Mouse (Mus musculus) forebrain, embryonic 10.5 days (tissue): Measurements from ENCODE around the gene Bmpr1a. TPM values are rescaled to one million over a fixed set of nuclear protein-coding genes. Genes with fewer than 3 reads are reported as not detected.
A peak's percentile ranks its signal among the peaks of the same experiment; 100 is the strongest.

Experiments used
- DNase-seq: peaks from one replicate; pipeline ENCODE4 v3.0.0-alpha.2; 2017; ENCODE audit warnings: low spot score; ENCODE audit errors: extremely low spot score
- H3K27ac ChIP-seq: fragments of 300-500 bp; sonication (generic); 2 replicates; pipeline ENCODE4 v1.5.1; 2016; ENCODE audit warnings: mild to moderate bottlenecking
- H3K27me3 ChIP-seq: fragments of 300-500 bp; sonication (generic); 2 replicates; pipeline ENCODE4 v1.6.1; 2016; ENCODE audit warnings: mild to moderate bottlenecking; ENCODE audit not compliant: poor library complexity, severe bottlenecking
- H3K36me3 ChIP-seq: fragments of 300-500 bp; sonication (generic); replicated peaks from 2 replicates; pipeline ENCODE4 v1.6.1; 2016; ENCODE audit warnings: mild to moderate bottlenecking, moderate library complexity
- H3K4me1 ChIP-seq: fragments of 300-500 bp; sonication (generic); 2 replicates; pipeline ENCODE4 v1.6.1; 2016
- H3K4me3 ChIP-seq: fragments of 300-500 bp; sonication (generic); 2 replicates; pipeline ENCODE4 v1.5.1; 2016; ENCODE audit warnings: mild to moderate bottlenecking, moderate library complexity
- H3K9me3 ChIP-seq: fragments of 300-500 bp; sonication (generic); 2 replicates; pipeline ENCODE4 v1.6.1; 2016; ENCODE audit warnings: mild to moderate bottlenecking, moderate library complexity
- WGBS: fragments of 180-500 bp; shearing (Covaris S2); methylation state at CpG from one replicate; pipeline ENCODE4 v1.1.7; 2016; 5-methylcytosine and 5-hydroxymethylcytosine counted together
- polyA plus RNA-seq: library from polyadenylated mRNA; unstranded; fragments of >200 nt; fragmentation: Nextera tagmentation; extraction: Ambion mirVana; gene quantifications from 2 replicates; pipeline ENCODE4 v1.2.1, GENCODE M21; 2016

Gene Bmpr1a
- polyA plus RNA-seq, 1 experiment from 2014 or later = 44.5 TPM

GRCm38 (mm10) chr14:34471591-34471990 is 31.6 kb downstream of the Bmpr1a start:
- no peak overlapping the region for H3K27ac ChIP-seq
- no peaks in the 10 kb centered on the region for H3K27me3 ChIP-seq
- H3K36me3 ChIP-seq = no peaks in the 10 kb centered on the region
- H3K4me1 ChIP-seq = 0 out of 2 replicates have a peak, but pooled peaks cover 3% of the 10 kb centered on the region
- no peaks in the 10 kb centered on the region for H3K9me3 ChIP-seq
- no peak overlapping the region for H3K4me3 ChIP-seq
- DNase-seq = no peak

- 79% methylated on average over 3 of the region's 3 CpGs for WGBS
- Histone ChIP-seq H3K4me1 (no peaks in the 10 kb centered on the region), H3K27ac (no peak overlapping the region), H3K36me3 (no peaks in the 10 kb centered on the region), H3K9me3 (no peaks in the 10 kb centered on the region), H3K4me3 (no peak overlapping the region), H3K27me3 (no peaks in the 10 kb centered on the region)
- no peak for DNase-seq
Measured at GRCm38 (mm10) chr14:34466291-34466690, 36.9 kb downstream of the Bmpr1a start.

DNA sequence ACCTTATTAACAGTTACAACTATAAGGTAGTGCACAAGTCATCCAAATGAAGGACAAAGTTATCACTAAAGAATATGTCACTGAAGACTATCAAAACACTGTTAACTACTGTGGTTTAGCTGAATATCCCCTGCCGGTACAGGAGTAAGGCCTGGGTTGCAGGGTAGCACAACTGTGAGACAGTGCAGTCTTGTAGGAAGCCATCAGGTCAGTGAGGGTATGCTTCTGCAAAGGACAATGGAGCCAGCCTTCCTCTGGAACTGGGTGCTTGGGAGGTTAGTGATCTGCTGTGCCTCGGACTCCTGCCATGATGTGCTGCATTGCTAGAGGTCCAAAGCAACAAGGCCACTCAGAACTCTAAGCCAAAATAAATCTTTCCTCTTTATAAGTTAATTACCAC is 43.8 kb downstream of the Bmpr1a start:
- Histone ChIP-seq H3K27ac (no peak overlapping the region), H3K27me3 (no peaks in the 10 kb centered on the region), H3K9me3 (no peaks in the 10 kb centered on the region), H3K4me3 (no peak overlapping the region), H3K36me3 (peaks cover 56% of the 10 kb centered on the region), H3K4me1 (peaks cover 6% of the 10 kb centered on the region)
- WGBS = 90% methylated on average over 2 of the region's 2 CpGs
- no peak for DNase-seq

DNA sequence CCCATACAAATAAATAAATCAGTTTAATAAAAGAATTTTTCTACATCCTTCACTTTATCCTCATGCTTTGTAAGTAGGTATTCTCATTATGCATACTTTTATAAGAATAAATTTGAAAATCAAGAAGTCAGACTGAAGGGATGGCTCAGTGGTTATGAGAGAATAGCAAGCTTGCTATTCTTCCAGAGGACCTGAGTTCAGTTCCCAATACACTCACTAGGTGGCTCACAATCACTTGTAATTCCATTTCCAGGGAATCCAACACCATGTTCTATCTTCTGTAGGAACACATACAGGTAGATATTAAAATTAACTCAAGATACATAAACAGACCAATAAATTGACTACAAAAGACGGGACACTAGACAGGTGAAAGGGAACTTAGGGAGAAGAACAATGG is 44.3 kb downstream of the Bmpr1a start:
- no peak for DNase-seq
- Histone ChIP-seq H3K4me3 (no peak overlapping the region), H3K9me3 (no peaks in the 10 kb centered on the region), H3K27ac (no peak overlapping the region), H3K4me1 (peaks cover 11% of the 10 kb centered on the region), H3K36me3 (peaks cover 56% of the 10 kb centered on the region), H3K27me3 (no peaks in the 10 kb centered on the region)
- WGBS = 92% methylated on average over 1 of the region's 1 CpGs

DNA sequence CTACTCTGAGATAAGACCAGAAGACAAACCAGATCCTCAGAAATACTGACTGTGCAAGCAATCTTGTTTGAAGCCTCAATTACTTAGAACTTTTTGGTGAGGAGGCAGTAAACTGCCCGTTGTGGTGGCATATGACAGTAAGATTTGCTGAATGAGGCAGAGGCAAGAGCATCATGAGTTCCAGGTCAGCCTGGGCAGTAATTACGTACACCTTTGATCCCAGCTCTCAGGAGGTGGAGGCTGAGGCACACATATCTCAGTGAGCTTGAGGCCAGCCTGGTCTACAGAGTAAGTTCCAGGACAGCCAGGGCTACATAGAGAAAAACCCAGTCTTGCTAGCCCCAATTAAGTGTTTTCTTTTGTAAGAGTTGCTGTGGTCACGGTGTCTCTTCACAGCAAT is 48.9 kb downstream of the Bmpr1a start:
- peaks cover 58% of the 10 kb centered on the region for H3K36me3 ChIP-seq
- DNase-seq = no peak

GRCm38 (mm10) chr14:34453648-34454047 is 49.5 kb downstream of the Bmpr1a start:
- H3K4me1 ChIP-seq = peaks cover 31% of the 10 kb centered on the region
- WGBS = 17% methylated on average over 6 of the region's 6 CpGs
- no peaks in the 10 kb centered on the region for H3K9me3 ChIP-seq
- peak overlapping the region; percentile 36 for H3K27ac ChIP-seq
- peaks cover 61% of the 10 kb centered on the region for H3K36me3 ChIP-seq
- peak overlapping the region; percentile 13; the same call in 1 of the 2 replicates for H3K4me3 ChIP-seq
- H3K27me3 ChIP-seq = no peaks in the 10 kb centered on the region
- DNase-seq = peak; percentile 31

More for the DNA sequence above, 48.9 kb downstream of the Bmpr1a start:
- Histone ChIP-seq H3K9me3 (no peaks in the 10 kb centered on the region), H3K27me3 (no peaks in the 10 kb centered on the region), H3K27ac (peak overlapping the region; percentile 36), H3K4me1 (peaks cover 31% of the 10 kb centered on the region), H3K4me3 (no peak overlapping the region)
- WGBS = 62% methylated on average over 3 of the region's 3 CpGs

DNA sequence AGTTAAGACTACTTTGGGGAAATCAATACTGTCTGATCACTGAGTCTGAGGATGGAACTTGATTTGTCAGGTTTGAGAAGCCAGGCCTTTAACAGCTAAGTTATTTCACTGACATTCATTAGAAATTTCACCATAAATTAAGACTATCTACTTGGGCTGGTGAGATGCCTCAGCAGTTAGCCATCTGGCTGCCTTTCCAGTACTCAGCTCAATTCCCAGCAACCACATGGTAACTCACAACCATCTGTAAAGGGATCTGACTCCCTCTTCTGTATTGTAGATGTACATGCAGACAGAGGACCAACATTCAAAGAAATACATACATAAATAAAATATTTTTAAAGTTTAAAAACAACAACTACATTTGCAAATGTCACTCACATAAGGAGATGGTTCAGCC is 51.3 kb downstream of the Bmpr1a start:
- H3K9me3 ChIP-seq = no peaks in the 10 kb centered on the region
- no peak overlapping the region for H3K4me3 ChIP-seq
- no peaks in the 10 kb centered on the region for H3K27me3 ChIP-seq
- no peak overlapping the region for H3K27ac ChIP-seq
- H3K4me1 ChIP-seq = peaks cover 31% of the 10 kb centered on the region
- H3K36me3 ChIP-seq = peaks cover 62% of the 10 kb centered on the region
- DNase-seq = no peak

DNA sequence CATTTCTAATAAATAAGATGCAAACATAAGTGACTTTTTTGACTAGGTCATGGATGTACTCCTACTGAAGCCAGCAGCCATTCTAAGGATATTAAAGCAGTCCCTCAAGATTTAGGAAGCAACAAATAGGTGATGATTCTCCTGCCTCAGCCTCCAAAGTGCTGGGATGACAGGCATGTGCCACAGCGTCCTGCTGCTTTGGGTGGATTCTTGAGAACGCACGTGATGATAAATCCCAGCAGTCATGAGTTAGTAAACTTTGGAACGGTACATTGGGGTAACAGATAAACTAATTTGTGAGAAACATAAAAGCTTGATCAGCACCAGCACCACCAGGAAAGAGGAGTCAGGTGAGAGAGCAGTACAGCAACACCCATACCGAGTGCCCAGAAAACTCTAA is 52.7 kb downstream of the Bmpr1a start:
- no peak for DNase-seq
- H3K27ac ChIP-seq = no peak overlapping the region
- no peaks in the 10 kb centered on the region for H3K27me3 ChIP-seq
- H3K4me1 ChIP-seq = peaks cover 31% of the 10 kb centered on the region
- H3K9me3 ChIP-seq = no peaks in the 10 kb centered on the region
- no peak overlapping the region for H3K4me3 ChIP-seq
- H3K36me3 ChIP-seq = peaks cover 62% of the 10 kb centered on the region
- 98% methylated on average over 5 of the region's 5 CpGs for WGBS

DNA sequence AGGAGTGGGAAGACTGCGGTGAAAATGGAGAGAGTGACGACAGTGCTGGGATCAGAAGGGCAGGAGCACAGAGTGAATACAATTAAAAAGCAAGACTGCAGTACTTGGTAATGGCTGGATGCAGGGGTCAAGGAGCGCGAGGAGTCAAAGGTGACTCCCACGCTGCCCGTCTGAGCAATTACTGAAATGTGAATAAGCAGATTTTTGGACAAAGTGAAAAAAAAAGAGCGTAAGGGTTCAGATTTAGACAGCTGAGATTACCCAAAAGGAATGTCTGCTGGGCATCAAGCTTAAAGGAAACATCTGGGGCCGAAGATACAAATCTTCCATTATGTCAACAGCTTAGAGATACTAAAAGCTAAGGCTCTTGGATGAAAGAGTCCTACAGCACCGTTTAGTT is 53.3 kb downstream of the Bmpr1a start:
- H3K9me3 ChIP-seq = no peaks in the 10 kb centered on the region
- H3K4me1 ChIP-seq = peaks cover 29% of the 10 kb centered on the region
- no peak overlapping the region for H3K27ac ChIP-seq
- no peak overlapping the region for H3K4me3 ChIP-seq
- H3K27me3 ChIP-seq = no peaks in the 10 kb centered on the region
- H3K36me3 ChIP-seq = peaks cover 62% of the 10 kb centered on the region
- 68% methylated on average over 9 of the region's 9 CpGs for WGBS
- no peak for DNase-seq

DNA sequence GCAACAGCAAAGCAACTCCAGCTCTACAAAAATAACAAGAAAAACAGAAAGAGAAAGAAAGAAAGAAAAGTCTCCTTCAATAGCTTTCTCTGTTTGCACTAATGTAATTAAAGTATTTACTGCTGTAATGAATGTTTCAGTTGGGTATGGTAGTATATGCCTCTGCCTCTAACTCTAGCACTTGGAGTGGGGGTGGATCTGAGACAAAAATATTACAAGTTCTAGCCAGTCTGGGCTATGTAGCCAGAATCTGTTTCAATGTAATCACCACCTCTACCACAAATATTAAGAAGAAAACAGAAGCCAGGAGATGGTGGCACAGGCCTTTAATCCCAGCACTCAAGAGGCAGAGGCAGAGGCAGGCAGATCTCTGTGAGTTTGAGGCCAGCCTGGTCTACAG is 54.7 kb downstream of the Bmpr1a start:
- H3K4me3 ChIP-seq = no peak overlapping the region
- H3K27me3 ChIP-seq = no peaks in the 10 kb centered on the region
- DNase-seq = no peak
- no peaks in the 10 kb centered on the region for H3K9me3 ChIP-seq
- peaks cover 72% of the 10 kb centered on the region for H3K36me3 ChIP-seq
- peaks cover 15% of the 10 kb centered on the region for H3K4me1 ChIP-seq
- H3K27ac ChIP-seq = no peak overlapping the region

GRCm38 (mm10) chr14:34447659-34448058 is 55.5 kb downstream of the Bmpr1a start:
- no peak for DNase-seq
- 96% methylated on average over 4 of the region's 4 CpGs for WGBS
- Histone ChIP-seq H3K27ac (no peak overlapping the region), H3K27me3 (no peaks in the 10 kb centered on the region), H3K4me1 (peaks cover 8% of the 10 kb centered on the region), H3K4me3 (no peak overlapping the region), H3K9me3 (no peaks in the 10 kb centered on the region), H3K36me3 (peaks cover 79% of the 10 kb centered on the region)

- DNase-seq = no peak
- H3K4me3 ChIP-seq = no peak overlapping the region
- no peaks in the 10 kb centered on the region for H3K27me3 ChIP-seq
- H3K36me3 ChIP-seq = peaks cover 90% of the 10 kb centered on the region
- peaks cover 8% of the 10 kb centered on the region for H3K4me1 ChIP-seq
- no peaks in the 10 kb centered on the region for H3K9me3 ChIP-seq
- no peak overlapping the region for H3K27ac ChIP-seq
- WGBS = 96% methylated on average over 6 of the region's 6 CpGs
Measured at GRCm38 (mm10) chr14:34446624-34447023, 56.5 kb downstream of the Bmpr1a start.

- H3K4me1 ChIP-seq = peaks cover 8% of the 10 kb centered on the region
- no peaks in the 10 kb centered on the region for H3K9me3 ChIP-seq
- H3K4me3 ChIP-seq = no peak overlapping the region
- H3K36me3 ChIP-seq = peaks cover 99% of the 10 kb centered on the region
- WGBS = 92% methylated on average over 3 of the region's 3 CpGs
- no peak overlapping the region for H3K27ac ChIP-seq
- H3K27me3 ChIP-seq = no peaks in the 10 kb centered on the region
- no peak for DNase-seq
Measured at GRCm38 (mm10) chr14:34445348-34445747, 57.8 kb downstream of the Bmpr1a start.

DNA sequence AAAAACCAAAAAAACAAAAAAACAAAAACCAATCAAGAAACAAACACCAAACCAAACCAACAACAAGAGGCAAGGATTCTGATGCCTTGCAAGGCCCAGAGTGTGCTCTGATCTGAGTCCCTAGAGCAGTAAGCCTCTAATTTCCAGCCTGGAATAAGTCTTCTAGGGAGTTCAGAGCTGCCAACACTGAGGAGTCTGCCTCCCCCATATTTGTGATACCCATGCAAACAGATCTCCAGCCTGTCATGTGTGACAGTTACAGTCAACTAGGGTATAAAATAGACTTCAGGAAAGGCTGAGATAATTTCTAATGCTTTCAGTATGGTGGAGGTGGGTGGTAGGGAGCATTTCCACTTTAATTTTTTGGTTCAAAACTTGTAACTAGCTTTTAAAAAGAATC is 58.2 kb downstream of the Bmpr1a start:
- DNase-seq = no peak
- Histone ChIP-seq H3K36me3 (peaks cover 99% of the 10 kb centered on the region), H3K4me3 (no peak overlapping the region), H3K9me3 (no peaks in the 10 kb centered on the region), H3K27ac (no peak overlapping the region), H3K4me1 (peaks cover 6% of the 10 kb centered on the region), H3K27me3 (no peaks in the 10 kb centered on the region)
